Mouse (Mus musculus): ENCODE measurements around the gene Afg1l. TPM values are rescaled to one million over a fixed set of nuclear protein-coding genes. Genes with fewer than 3 reads are reported as not detected.

The Afg1l gene
- polyA plus RNA-seq, 1 experiment from 2014 or later = 8.1 TPM

- no peak overlapping the region for H3K9ac ChIP-seq (ENCODE audit: low read depth, low read length)
- no peak for ATAC-seq (ENCODE audit: low FRiP score, low TSS enrichment)
- no peaks in the 10 kb centered on the region for H3K4me1 ChIP-seq (ENCODE audit: control insufficient read depth, insufficient read depth, low read length)
- 52% methylated on average over 1 of the region's 1 CpGs for WGBS
- no peak overlapping the region for H3K4me2 ChIP-seq (replicated peaks; ENCODE audit: low read depth, low read length)
- H3K9me3 ChIP-seq (ENCODE audit: control insufficient read depth, low read length) = no peaks in the 10 kb centered on the region
- no peak overlapping the region for H3K27ac ChIP-seq (ENCODE audit: low read depth, low read length)
- H3K27me3 ChIP-seq (ENCODE audit: control insufficient read depth, insufficient read depth, low read length) = no peaks in the 10 kb centered on the region
- H3K36me3 ChIP-seq (ENCODE audit: control insufficient read depth, insufficient read depth, low read length) = no peaks in the 10 kb centered on the region
- no peak overlapping the region for H3K4me3 ChIP-seq (ENCODE audit: low read length)
Observed at GRCm38 (mm10) chr10:42491158-42491557, 12.8 kb upstream of the Afg1l start.

GRCm38 (mm10) chr10:42488606-42489296, 10.4 kb upstream of the Afg1l start:
- Histone ChIP-seq H3K9ac (ENCODE audit: low read depth, low read length) (no peak overlapping the region), H3K27ac (ENCODE audit: low read depth, low read length) (no peak overlapping the region)
- WGBS = 19% methylated on average over 8 of the region's 8 CpGs

GRCm38 (mm10) chr10:42480719-42481118, 2.4 kb upstream of the Afg1l start:
- no peak for ATAC-seq (ENCODE audit: low FRiP score, low TSS enrichment)
- no peak overlapping the region for H3K27ac ChIP-seq (ENCODE audit: low read depth, low read length)
- no peak overlapping the region for H3K4me2 ChIP-seq (replicated peaks; ENCODE audit: low read depth, low read length)
- H3K27me3 ChIP-seq (ENCODE audit: control insufficient read depth, insufficient read depth, low read length) = no peaks in the 10 kb centered on the region
- no peak overlapping the region for H3K9ac ChIP-seq (ENCODE audit: low read depth, low read length)
- no peaks in the 10 kb centered on the region for H3K36me3 ChIP-seq (ENCODE audit: control insufficient read depth, insufficient read depth, low read length)
- H3K9me3 ChIP-seq (ENCODE audit: control insufficient read depth, low read length) = no peaks in the 10 kb centered on the region
- WGBS = 78% methylated on average over 4 of the region's 4 CpGs
- H3K4me3 ChIP-seq (ENCODE audit: low read length) = no peak overlapping the region
- H3K4me1 ChIP-seq (ENCODE audit: control insufficient read depth, insufficient read depth, low read length) = peaks cover 4% of the 10 kb centered on the region; the same call in 1 of the 2 replicates

More at GRCm38 (mm10) chr10:42488606-42489296, 10.4 kb upstream of the Afg1l start:
- ATAC-seq (ENCODE audit: low FRiP score, low TSS enrichment) = 0 out of 2 replicates have a peak, but pooled peaks have one; percentile 46
- no peaks in the 10 kb centered on the region for H3K4me1 ChIP-seq (ENCODE audit: control insufficient read depth, insufficient read depth, low read length)
- no peaks in the 10 kb centered on the region for H3K36me3 ChIP-seq (ENCODE audit: control insufficient read depth, insufficient read depth, low read length)
- no peak overlapping the region for H3K4me2 ChIP-seq (replicated peaks; ENCODE audit: low read depth, low read length)
- no peaks in the 10 kb centered on the region for H3K9me3 ChIP-seq (ENCODE audit: control insufficient read depth, low read length)
- no peak overlapping the region for H3K4me3 ChIP-seq (ENCODE audit: low read length)
- H3K27me3 ChIP-seq (ENCODE audit: control insufficient read depth, insufficient read depth, low read length) = no peaks in the 10 kb centered on the region

- H3K4me1 ChIP-seq (ENCODE audit: control insufficient read depth, insufficient read depth, low read length) = peaks cover 4% of the 10 kb centered on the region; the same call in 1 of the 2 replicates
- peak overlapping the region; percentile 67 for H3K4me2 ChIP-seq (replicated peaks; ENCODE audit: low read depth, low read length)
- 12% methylated on average over 25 of the region's 25 CpGs for WGBS
- H3K36me3 ChIP-seq (ENCODE audit: control insufficient read depth, insufficient read depth, low read length) = no peaks in the 10 kb centered on the region
- no peaks in the 10 kb centered on the region for H3K9me3 ChIP-seq (ENCODE audit: control insufficient read depth, low read length)
- peak overlapping the region; percentile 84 for H3K4me3 ChIP-seq (ENCODE audit: low read length)
- ATAC-seq (ENCODE audit: low FRiP score, low TSS enrichment) = peak; percentile 55
- no peaks in the 10 kb centered on the region for H3K27me3 ChIP-seq (ENCODE audit: control insufficient read depth, insufficient read depth, low read length)
- H3K9ac ChIP-seq (ENCODE audit: low read depth, low read length) = peak overlapping the region; percentile 91
- H3K27ac ChIP-seq (ENCODE audit: low read depth, low read length) = peak overlapping the region; percentile 95
Observed at GRCm38 (mm10) chr10:42477550-42478340, 620 bp downstream of the Afg1l start.

DNA sequence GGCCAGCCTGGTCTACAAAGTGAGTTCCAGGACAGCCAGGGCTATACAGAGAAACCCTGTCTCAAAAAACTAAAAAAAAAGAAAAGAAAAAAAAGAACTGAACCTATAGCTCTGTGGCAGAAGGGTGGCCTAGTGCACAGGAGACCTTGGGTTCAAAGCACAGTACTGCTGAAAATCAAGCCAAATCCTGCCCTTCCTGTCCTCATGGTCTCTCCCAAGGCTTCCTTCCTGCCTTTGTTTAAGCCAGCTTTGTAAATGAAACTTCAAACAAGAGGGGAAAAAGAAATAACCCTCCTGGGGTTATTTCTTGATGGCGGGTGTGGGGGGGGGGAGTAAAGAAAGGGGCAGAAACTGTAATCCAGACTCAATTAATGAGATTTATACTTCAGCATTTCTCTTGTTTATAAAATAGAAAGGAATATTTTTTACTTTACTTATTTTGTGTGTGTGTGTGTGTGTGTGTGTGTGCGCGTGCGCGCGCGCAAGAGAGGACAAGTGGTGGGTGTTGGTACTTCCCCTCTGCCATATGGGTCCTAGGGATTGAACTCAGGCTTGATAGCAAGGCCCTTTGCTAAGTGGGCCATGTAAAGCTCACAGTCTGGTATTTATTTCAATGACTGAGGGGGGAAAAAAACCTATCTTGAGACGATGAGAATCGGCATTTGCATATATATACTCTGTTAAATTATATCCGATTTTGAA, 1.4 kb downstream of the Afg1l start:
- H3K4me1 ChIP-seq (ENCODE audit: control insufficient read depth, insufficient read depth, low read length) = peaks cover 4% of the 10 kb centered on the region; the same call in 1 of the 2 replicates
- no peak overlapping the region for H3K9ac ChIP-seq (ENCODE audit: low read depth, low read length)
- WGBS = 93% methylated on average over 10 of the region's 10 CpGs
- no peak overlapping the region for H3K27ac ChIP-seq (ENCODE audit: low read depth, low read length)
- no peak overlapping the region for H3K4me3 ChIP-seq (ENCODE audit: low read length)
- no peaks in the 10 kb centered on the region for H3K36me3 ChIP-seq (ENCODE audit: control insufficient read depth, insufficient read depth, low read length)
- peak overlapping the region; percentile 67; the same call in 1 of the 2 replicates for H3K4me2 ChIP-seq (replicated peaks; ENCODE audit: low read depth, low read length)
- H3K9me3 ChIP-seq (ENCODE audit: control insufficient read depth, low read length) = no peaks in the 10 kb centered on the region
- H3K27me3 ChIP-seq (ENCODE audit: control insufficient read depth, insufficient read depth, low read length) = no peaks in the 10 kb centered on the region
- no peak for ATAC-seq (ENCODE audit: low FRiP score, low TSS enrichment)

GRCm38 (mm10) chr10:42474946-42475514, 3.3 kb downstream of the Afg1l start:
- H3K4me2 ChIP-seq (replicated peaks; ENCODE audit: low read depth, low read length) = no peak overlapping the region
- H3K4me1 ChIP-seq (ENCODE audit: control insufficient read depth, insufficient read depth, low read length) = peaks cover 4% of the 10 kb centered on the region; the same call in 1 of the 2 replicates
- H3K36me3 ChIP-seq (ENCODE audit: control insufficient read depth, insufficient read depth, low read length) = 0 out of 2 replicates have a peak, but pooled peaks cover 2% of the 10 kb centered on the region
- 84% methylated on average over 6 of the region's 6 CpGs for whole genome bisulfite sequencing
- no peak overlapping the region for H3K4me3 ChIP-seq (ENCODE audit: low read length)
- no peak for ATAC-seq (ENCODE audit: low FRiP score, low TSS enrichment)
- H3K27ac ChIP-seq (ENCODE audit: low read depth, low read length) = no peak overlapping the region
- no peaks in the 10 kb centered on the region for H3K9me3 ChIP-seq (ENCODE audit: control insufficient read depth, low read length)
- no peak overlapping the region for H3K9ac ChIP-seq (ENCODE audit: low read depth, low read length)
- H3K27me3 ChIP-seq (ENCODE audit: control insufficient read depth, insufficient read depth, low read length) = no peaks in the 10 kb centered on the region

DNA sequence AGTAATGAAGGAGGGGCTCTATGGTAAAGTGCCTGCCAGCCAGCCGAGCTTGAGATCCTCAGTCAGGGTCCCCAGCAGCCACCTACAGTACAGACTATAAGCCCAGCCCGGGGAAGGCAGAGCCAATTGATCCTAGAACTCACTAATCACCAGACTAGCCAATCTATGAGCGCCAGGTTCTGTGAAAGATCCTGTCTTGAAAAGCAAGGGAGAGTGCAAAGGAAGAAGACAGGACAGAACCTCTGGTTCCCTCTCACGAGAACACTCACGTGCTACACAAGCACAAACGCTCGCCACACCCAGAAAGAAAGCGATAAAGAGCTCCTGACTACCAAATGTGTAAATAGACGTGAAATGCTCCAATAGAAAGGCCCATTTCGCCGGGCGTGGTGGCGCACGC, 13.6 kb downstream of the Afg1l start:
- Histone ChIP-seq H3K27me3 (ENCODE audit: control insufficient read depth, insufficient read depth, low read length) (no peaks in the 10 kb centered on the region), H3K4me1 (ENCODE audit: control insufficient read depth, insufficient read depth, low read length) (no peaks in the 10 kb centered on the region), H3K4me3 (ENCODE audit: low read length) (no peak overlapping the region), H3K36me3 (ENCODE audit: control insufficient read depth, insufficient read depth, low read length) (no peaks in the 10 kb centered on the region), H3K27ac (ENCODE audit: low read depth, low read length) (no peak overlapping the region), H3K9ac (ENCODE audit: low read depth, low read length) (no peak overlapping the region), H3K9me3 (ENCODE audit: control insufficient read depth, low read length) (peaks cover under 1% of the 10 kb centered on the region; the same call in 1 of the 2 replicates), H3K4me2 (replicated peaks; ENCODE audit: low read depth, low read length) (no peak overlapping the region)
- ATAC-seq (ENCODE audit: low FRiP score, low TSS enrichment) = no peak
- 75% methylated on average over 14 of the region's 14 CpGs for WGBS

DNA sequence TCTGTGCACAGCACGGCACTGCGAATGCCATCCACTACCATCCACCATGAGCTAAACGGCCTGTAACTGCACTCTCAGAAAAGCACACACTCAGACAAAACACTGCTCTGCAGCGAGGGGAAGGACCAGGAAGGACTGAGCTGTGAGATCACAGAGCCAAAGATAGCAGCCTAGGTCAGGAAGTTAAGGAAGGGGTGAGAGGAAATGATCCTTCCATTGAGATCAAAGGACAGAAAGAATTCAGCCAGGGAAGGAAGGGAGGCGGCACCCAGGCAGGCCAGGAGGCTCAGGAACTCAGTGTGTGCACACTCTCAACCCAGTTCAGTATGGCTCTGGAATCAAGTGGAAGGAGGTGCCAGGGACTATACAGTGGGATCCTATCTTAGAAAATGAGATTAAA, 14.1 kb downstream of the Afg1l start:
- H3K9ac ChIP-seq (ENCODE audit: low read depth, low read length) = 0 out of 2 replicates have a peak overlapping the region, but pooled peaks have one; percentile 12

More for the DNA sequence above, 14.1 kb downstream of the Afg1l start:
- H3K27me3 ChIP-seq (ENCODE audit: control insufficient read depth, insufficient read depth, low read length) = no peaks in the 10 kb centered on the region
- no peak overlapping the region for H3K4me3 ChIP-seq (ENCODE audit: low read length)
- no peaks in the 10 kb centered on the region for H3K36me3 ChIP-seq (ENCODE audit: control insufficient read depth, insufficient read depth, low read length)
- WGBS = 23% methylated on average over 5 of the region's 5 CpGs
- peaks cover 6% of the 10 kb centered on the region; the same call in 1 of the 2 replicates for H3K9me3 ChIP-seq (ENCODE audit: control insufficient read depth, low read length)
- no peak for ATAC-seq (ENCODE audit: low FRiP score, low TSS enrichment)
- H3K4me1 ChIP-seq (ENCODE audit: control insufficient read depth, insufficient read depth, low read length) = no peaks in the 10 kb centered on the region
- H3K27ac ChIP-seq (ENCODE audit: low read depth, low read length) = no peak overlapping the region
- no peak overlapping the region for H3K4me2 ChIP-seq (replicated peaks; ENCODE audit: low read depth, low read length)

Measured in kidney, embryonic 14.5 days (tissue).